Mouse (Mus musculus) splenic B cell, adult 2 months (primary cell): Measurements from ENCODE around the gene Mcrip1.
A peak's percentile ranks its signal among the peaks of the same experiment; 100 is the strongest.
"Not testable (repeated sequence)": the region's sequence is repeated elsewhere in the genome, so short reads cannot be mapped to it uniquely, and the experiment has no call there.

Experiments used
- DNase-seq: peaks from one replicate; pipeline ENCODE4 v3.0.0-alpha.2; 2011; ENCODE audit warnings: low read depth, low spot score
- H3K27me3 ChIP-seq: 2 replicates; pipeline ENCODE4 v1.6.1; 2012; ENCODE audit warnings: mild to moderate bottlenecking, low read length, moderate library complexity, mixed read lengths; ENCODE audit not compliant: control insufficient read depth, poor library complexity, insufficient read depth, severe bottlenecking
- H3K36me3 ChIP-seq: 2 replicates; pipeline ENCODE4 v1.6.1; 2012; ENCODE audit warnings: mild to moderate bottlenecking, low read length, moderate library complexity, mixed read lengths; ENCODE audit not compliant: control insufficient read depth, poor library complexity, insufficient read depth, severe bottlenecking

The Mcrip1 gene

GRCm38 (mm10) chr11:120565114-120565513 lies 15.6 kb upstream of the Mcrip1 start:
- H3K36me3 ChIP-seq, result peaks cover 32% of the 10 kb centered on the region
- H3K27me3 ChIP-seq, result no peaks in the 10 kb centered on the region
- DNase-seq, result no peak

DNA sequence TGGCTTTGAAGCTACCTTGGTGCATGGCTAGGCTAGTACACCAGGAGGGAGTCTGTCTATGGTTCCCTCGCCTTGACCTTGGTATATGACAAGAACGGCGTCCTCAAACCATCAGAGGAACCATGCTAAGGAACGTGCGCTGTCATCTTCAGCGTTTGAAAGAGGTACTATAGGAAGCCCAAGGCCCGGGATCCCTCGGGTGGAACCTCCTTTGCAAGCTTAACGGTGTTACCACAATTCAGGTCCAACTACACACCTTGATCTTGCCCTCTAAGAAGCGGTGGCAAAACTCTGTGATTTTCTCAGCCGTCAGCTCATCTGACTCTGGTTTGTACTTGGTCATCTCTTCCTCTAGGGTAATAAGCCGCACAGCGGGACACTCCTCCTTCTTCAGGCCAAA lies 13.4 kb upstream of the Mcrip1 start:
- no peak for DNase-seq
- Histone ChIP-seq H3K36me3 (peaks cover 28% of the 10 kb centered on the region), H3K27me3 (no peaks in the 10 kb centered on the region)

DNA sequence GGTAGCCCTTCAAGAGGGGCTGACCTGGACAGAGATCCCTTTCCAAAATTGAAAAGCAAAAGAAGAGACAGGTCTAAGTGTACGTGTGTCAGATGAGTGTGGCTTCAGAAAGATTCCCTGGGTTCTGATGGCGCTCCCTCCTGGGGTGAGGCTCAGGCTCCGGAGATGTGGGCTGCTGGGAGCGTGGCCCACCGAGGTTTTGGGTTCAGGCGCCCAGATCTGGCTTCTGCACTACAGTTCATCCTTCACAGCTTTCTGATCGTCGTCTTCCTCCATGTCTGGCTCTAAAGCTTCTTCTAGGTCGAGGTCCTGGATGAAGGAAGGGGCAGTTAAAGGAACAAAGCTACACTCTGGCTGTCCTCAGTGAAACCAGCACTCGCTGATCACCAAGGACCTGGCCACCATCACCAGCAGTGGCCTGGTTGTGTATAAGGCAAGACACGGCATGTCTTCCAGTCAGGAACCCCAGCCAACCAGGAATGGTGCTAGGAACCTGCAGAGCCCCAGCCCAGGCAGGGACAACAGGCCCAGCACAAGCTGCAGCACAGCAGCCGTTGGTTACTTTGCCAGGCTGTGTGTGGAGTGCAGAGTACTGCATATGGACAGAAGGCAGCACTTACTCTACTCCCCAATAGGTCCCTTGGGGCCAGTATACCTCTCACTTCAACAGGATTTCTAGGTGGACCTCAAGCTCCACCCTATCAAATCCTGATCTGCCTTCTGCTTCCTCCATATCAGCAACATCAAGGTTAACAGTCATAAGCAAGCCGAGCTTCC lies 11.6 kb upstream of the Mcrip1 start:
- peaks cover 28% of the 10 kb centered on the region for H3K36me3 ChIP-seq
- DNase-seq, result no peak
- no peaks in the 10 kb centered on the region for H3K27me3 ChIP-seq

DNA sequence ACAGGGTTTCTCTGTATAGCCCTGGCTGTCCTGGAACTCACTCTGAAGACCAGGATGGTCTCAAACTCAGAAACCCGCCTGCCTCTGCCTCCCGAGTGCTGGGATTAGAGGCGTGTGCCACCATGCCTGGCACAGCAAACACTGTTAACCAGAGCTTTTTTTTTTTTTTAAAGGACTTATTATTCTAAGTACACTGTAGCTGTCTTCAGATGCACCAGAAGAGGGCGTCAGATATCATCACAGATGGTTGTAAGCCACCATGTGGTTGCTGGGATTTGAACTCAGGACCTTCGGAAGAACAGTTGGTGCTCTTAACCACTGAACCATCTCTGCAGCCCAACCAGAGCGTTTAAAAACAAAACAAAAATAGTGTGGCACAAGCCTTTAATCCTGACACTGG lies 9.3 kb upstream of the Mcrip1 start:
- not testable (repeated sequence) for H3K27me3 ChIP-seq, DNase-seq
- peaks cover 24% of the 10 kb centered on the region for H3K36me3 ChIP-seq

GRCm38 (mm10) chr11:120555260-120555659 lies 5.7 kb upstream of the Mcrip1 start:
- no peak for DNase-seq
- Histone ChIP-seq H3K36me3 (no peaks in the 10 kb centered on the region), H3K27me3 (no peaks in the 10 kb centered on the region)

DNA sequence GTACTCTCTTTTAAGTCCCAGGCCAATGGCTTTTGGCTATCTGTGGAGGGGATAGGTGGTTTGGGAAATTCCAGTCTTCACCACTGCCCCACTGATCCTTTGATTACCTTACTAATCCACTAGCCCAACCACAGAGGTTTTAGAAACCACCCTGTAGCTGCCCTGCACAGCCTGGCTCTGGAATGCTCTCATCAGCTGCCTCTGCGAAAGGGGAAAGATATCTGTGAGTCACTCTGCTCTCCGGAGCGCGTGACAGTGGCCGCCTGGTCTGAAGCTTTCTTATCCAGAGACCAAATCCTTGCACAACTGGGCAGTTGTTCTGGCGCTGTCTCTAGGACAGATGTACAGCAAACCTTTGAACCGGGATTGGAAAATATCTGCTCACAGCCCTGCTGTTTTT lies 5.3 kb upstream of the Mcrip1 start:
- no peak for DNase-seq
- Histone ChIP-seq H3K27me3 (no peaks in the 10 kb centered on the region), H3K36me3 (no peaks in the 10 kb centered on the region)

GRCm38 (mm10) chr11:120552736-120553135 lies 3.2 kb upstream of the Mcrip1 start:
- Histone ChIP-seq H3K36me3 (no peaks in the 10 kb centered on the region), H3K27me3 (no peaks in the 10 kb centered on the region)
- DNase-seq, result no peak

- no peak for DNase-seq
- H3K27me3 ChIP-seq, result no peaks in the 10 kb centered on the region
- H3K36me3 ChIP-seq, result no peaks in the 10 kb centered on the region
Measured at GRCm38 (mm10) chr11:120550810-120551440, 1.4 kb upstream of the Mcrip1 start, which contains the start of gene Ppp1r27. TSS of gene Ppp1r27 (minus strand) at chr11:120551132.

GRCm38 (mm10) chr11:120549986-120550809 lies 671 bp upstream of the Mcrip1 start:
- DNase-seq, result no peak
- Histone ChIP-seq H3K36me3 (no peaks in the 10 kb centered on the region), H3K27me3 (no peaks in the 10 kb centered on the region)

- no peak for DNase-seq
Measured at GRCm38 (mm10) chr11:120548786-120549167, 750 bp downstream of the Mcrip1 start.

GRCm38 (mm10) chr11:120548214-120548613 lies 1.3 kb downstream of the Mcrip1 start:
- Histone ChIP-seq H3K36me3 (no peaks in the 10 kb centered on the region; the same call in none of the 2 replicates), H3K27me3 (no peaks in the 10 kb centered on the region)
- DNase-seq, result no peak

More at GRCm38 (mm10) chr11:120548786-120549167, 750 bp downstream of the Mcrip1 start:
- no peaks in the 10 kb centered on the region for H3K27me3 ChIP-seq
- no peaks in the 10 kb centered on the region; the same call in none of the 2 replicates for H3K36me3 ChIP-seq

- DNase-seq, result peak; percentile 39
- H3K36me3 ChIP-seq, result no peaks in the 10 kb centered on the region; the same call in none of the 2 replicates
Measured at GRCm38 (mm10) chr11:120547469-120547868, 2.1 kb downstream of the Mcrip1 start.

DNA sequence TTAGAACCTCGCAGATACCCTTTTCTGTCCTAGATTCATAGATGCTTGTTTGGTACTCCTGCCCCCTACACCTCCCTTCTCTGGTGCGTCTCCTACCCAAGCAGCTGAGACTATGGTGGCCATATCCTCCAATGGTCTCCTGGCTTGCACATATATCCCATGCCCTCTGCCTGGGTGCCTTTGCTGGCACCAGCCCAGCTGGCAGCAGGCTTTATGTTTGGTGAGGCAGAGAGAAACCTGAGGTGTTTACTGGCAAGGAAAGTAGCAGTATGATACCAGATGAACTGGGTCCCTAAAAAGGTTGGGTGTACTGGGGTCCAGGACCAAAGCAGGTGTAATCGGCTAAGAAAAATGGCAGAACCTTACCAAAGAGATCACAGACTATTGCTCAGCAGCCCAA lies 3.6 kb downstream of the Mcrip1 start:
- no peak for DNase-seq
- peaks cover 2% of the 10 kb centered on the region for H3K36me3 ChIP-seq
- H3K27me3 ChIP-seq, result no peaks in the 10 kb centered on the region

More at GRCm38 (mm10) chr11:120547469-120547868, 2.1 kb downstream of the Mcrip1 start:
- H3K27me3 ChIP-seq, result no peaks in the 10 kb centered on the region

- Histone ChIP-seq H3K36me3 (peaks cover 2% of the 10 kb centered on the region), H3K27me3 (no peaks in the 10 kb centered on the region)
- no peak for DNase-seq
Measured at GRCm38 (mm10) chr11:120542376-120542775, 7.2 kb downstream of the Mcrip1 start.

DNA sequence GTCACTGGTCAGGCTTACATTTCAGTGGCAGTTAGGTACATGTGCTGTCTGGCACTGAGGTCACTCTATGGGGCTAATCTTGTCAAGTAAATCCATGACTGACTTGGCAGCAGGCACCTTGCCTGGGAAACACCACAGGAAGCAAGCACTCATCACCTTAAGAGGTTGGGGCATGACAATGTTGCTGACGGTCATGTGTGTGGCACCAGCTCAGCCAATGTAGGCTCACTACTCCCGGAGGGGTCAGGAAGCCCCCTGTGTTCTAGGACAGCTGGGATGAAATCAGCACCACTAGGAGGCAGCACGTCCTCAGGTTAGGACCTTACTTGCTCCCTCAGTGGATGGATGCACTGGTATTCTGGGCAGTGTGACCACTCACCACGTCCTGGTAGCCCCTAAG lies 7.6 kb downstream of the Mcrip1 start:
- Histone ChIP-seq H3K36me3 (peaks cover 2% of the 10 kb centered on the region), H3K27me3 (no peaks in the 10 kb centered on the region)
- no peak for DNase-seq
